8 mouse cellular contexts compared by ENCODE assay signal in the genomic region with DNA sequence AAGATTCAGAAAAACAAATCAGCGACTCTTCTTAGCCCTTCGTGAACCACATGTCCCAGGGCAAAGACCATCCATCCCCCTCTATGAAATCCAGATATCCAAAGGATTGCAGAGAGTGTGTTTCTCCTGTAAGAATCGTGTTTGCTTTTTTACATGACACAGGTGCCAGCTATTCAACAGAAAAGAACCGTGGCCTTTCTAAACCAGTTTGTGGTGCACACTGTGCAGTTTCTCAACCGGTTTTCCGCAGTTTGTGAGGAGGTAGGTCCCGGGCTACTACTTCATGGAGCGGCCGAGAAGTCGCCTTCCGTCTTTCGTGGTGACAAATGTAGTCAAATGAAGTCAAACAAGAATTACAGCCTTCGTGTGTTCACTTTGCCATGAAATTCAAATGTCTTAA. TPM values are rescaled to one million over a fixed set of nuclear protein-coding genes. Genes with fewer than 3 reads are reported as not detected.
DNase-seq lines count a peak whose midpoint lies in the region; ATAC-seq and TF ChIP-seq lines count a peak whose summit lies in the region.

No protein-coding gene starts in this region.

- H3K36me3 ChIP-seq in CH12.LX (replicated peaks in 1 of 2; ENCODE audit: control insufficient read depth in 1 of 2, insufficient read depth in 1 of 2, low read length in 1 of 2): peaks cover 11 to 34% of the 10 kb centered on the region in 2 experiments
- H3K36me3 ChIP-seq in forebrain, embryonic 14.5 days (ENCODE audit: control insufficient read depth, insufficient read depth, low read length): peaks cover 4% of the 10 kb centered on the region
- H3K36me3 ChIP-seq in liver, embryonic 15.5 days (replicated peaks): 0 out of 2 replicates have a peak, but pooled peaks cover 6% of the 10 kb centered on the region

- peak overlapping the region; percentile 92; the same call in 1 of the 2 replicates for H3K27ac ChIP-seq in gastrocnemius, adult 2 months
- H3K27ac ChIP-seq in CH12.LX (ENCODE audit: insufficient read depth, low read depth): peak overlapping the region; percentile 23; the same call in 1 of the 2 replicates
- H3K27ac ChIP-seq in forebrain, embryonic 14.5 days (ENCODE audit: low read depth, low read length): no peak overlapping the region
- H3K27ac ChIP-seq in liver, embryonic 15.5 days (replicated peaks): no peak overlapping the region

- no peak for TF ChIP-seq RAD21 in CH12.LX (IDR thresholded peaks at IDR 0.05; ENCODE audit: low read depth, low read length)

- H3K9me3 ChIP-seq in CH12.LX (replicated peaks; ENCODE audit: low read length): no peaks in the 10 kb centered on the region
- H3K9me3 ChIP-seq in forebrain, embryonic 14.5 days (replicated peaks; ENCODE audit: control insufficient read depth, low read length): no peaks in the 10 kb centered on the region
- no peaks in the 10 kb centered on the region for H3K9me3 ChIP-seq in liver, embryonic 15.5 days (replicated peaks)

- no peak for DNase-seq in gastrocnemius, adult 2 months
- DNase-seq in gastrocnemius, postnatal 14 days: no peak
- DNase-seq in CH12.LX (ENCODE audit: extremely low read depth): peak; percentile 37
- no peak for DNase-seq in forebrain, embryonic 14.5 days (ENCODE audit: low spot score)
- no peak for DNase-seq in c-Kit-positive CD71-positive TER-119-positive erythroid progenitor cells, embryonic 14.5 days (ENCODE audit: low spot score)
- DNase-seq in embryo, embryonic 9.5 days (ENCODE audit: extremely low spot score): no peak
- DNase-seq in spleen, postnatal 36 days (ENCODE audit: low spot score in 2 of 2): no peak

- in situ Hi-C loops in CH12.LX (cut with MboI; ENCODE audit: low pct_ligation_motif_present, low pct_unique_long_range_greater_than_20kb, low sequenced_read_pairs): no loop called here

- TF ChIP-seq CTCF in gastrocnemius, adult 2 months (IDR thresholded peaks at IDR 0.05): no peak
- no peak for TF ChIP-seq CTCF in CH12.LX (conservative IDR thresholded peaks at IDR 0.05 in 1 of 2, IDR thresholded peaks at IDR 0.05 in 1 of 2; ENCODE audit: low read depth in 2 of 2, low read length in 2 of 2)

- no peak; the same call in 1 of the 2 replicates for TF ChIP-seq POLR2A in CH12.LX (IDR thresholded peaks at IDR 0.05; ENCODE audit: low read depth, low read length)

- dilution Hi-C loops in CH12.LX (cut with MboI; ENCODE audit: extremely low pct_ligation_motif_present, extremely low pct_unique_long_range_greater_than_20kb, low sequenced_read_pairs): no loop called here

- H3K9ac ChIP-seq in CH12.LX (ENCODE audit: insufficient read depth, low read depth): peak overlapping the region; percentile 87
- peak overlapping the region; percentile 78 for H3K9ac ChIP-seq in forebrain, embryonic 14.5 days (ENCODE audit: low read length)
- H3K9ac ChIP-seq in liver, embryonic 15.5 days: peak overlapping the region; percentile 74; the same call in 1 of the 2 replicates

- H3K79me2 ChIP-seq in CH12.LX (replicated peaks; ENCODE audit: control insufficient read depth, extremely low read depth, insufficient read depth, poor library complexity, severe bottlenecking): 0 out of 2 replicates have a peak, but pooled peaks cover 3% of the 10 kb centered on the region

- ATAC-seq in forebrain, embryonic 14.5 days: no peak
- ATAC-seq in liver, embryonic 15.5 days (ENCODE audit: insufficient read depth): no peak

- no peak for TF ChIP-seq EP300 in CH12.LX (IDR thresholded peaks at IDR 0.05; ENCODE audit: low read length)

- peaks cover 2 to 17% of the 10 kb centered on the region in 2 experiments; a peak in 2 of 4 replicates for H3K4me1 ChIP-seq in CH12.LX (ENCODE audit: control insufficient read depth in 1 of 2, insufficient read depth in 2 of 2)
- H3K4me1 ChIP-seq in forebrain, embryonic 14.5 days (ENCODE audit: control insufficient read depth, insufficient read depth, low read length): no peaks in the 10 kb centered on the region
- peaks cover 17% of the 10 kb centered on the region for H3K4me1 ChIP-seq in liver, embryonic 15.5 days (replicated peaks)

- intact Hi-C loops in gastrocnemius, adult 2 months (cut with DNase I): loop anchor here (10.0 kb wide), 1 partner anchor 103 kb away; no protein-coding TSS in a partner anchor
- intact Hi-C loops in gastrocnemius, postnatal 14 days (cut with DNase I; ENCODE audit: low total_unique reads): no loop called here

- H3K4me2 ChIP-seq in CH12.LX (ENCODE audit: insufficient read depth, low read depth, poor library complexity, severe bottlenecking): peak overlapping the region; percentile 48
- H3K4me2 ChIP-seq in forebrain, embryonic 14.5 days (ENCODE audit: low read length): peak overlapping the region; percentile 63
- peak overlapping the region; percentile 87 for H3K4me2 ChIP-seq in liver, embryonic 15.5 days

- peak overlapping the region; percentile 91 for H3K4me3 ChIP-seq in gastrocnemius, adult 2 months
- peak overlapping the region; percentile 78 to 84 (median 80) for H3K4me3 ChIP-seq in CH12.LX (replicated peaks in 1 of 3; ENCODE audit: low read depth in 2 of 3, low read length in 2 of 3, poor library complexity in 1 of 3)
- H3K4me3 ChIP-seq in forebrain, embryonic 14.5 days (ENCODE audit: low read depth, low read length): peak overlapping the region; percentile 47
- H3K4me3 ChIP-seq in liver, embryonic 15.5 days (replicated peaks): peak overlapping the region; percentile 81

- no peaks in the 10 kb centered on the region for H3K27me3 ChIP-seq in CH12.LX (replicated peaks)
- H3K27me3 ChIP-seq in forebrain, embryonic 14.5 days (replicated peaks; ENCODE audit: control insufficient read depth, insufficient read depth, low read length): no peaks in the 10 kb centered on the region
- H3K27me3 ChIP-seq in liver, embryonic 15.5 days: no peaks in the 10 kb centered on the region

- 81% methylated on average over 13 of the region's 13 CpGs for WGBS in forebrain, embryonic 14.5 days
- 60% methylated on average over 13 of the region's 13 CpGs for WGBS in liver, embryonic 15.5 days (ENCODE audit: insufficient replicate concordance)

TF ChIP-seq in CH12.LX, 34 proteins besides CTCF, POLR2A, EP300 and RAD21 (continues in another document):
- no peak for TF ChIP-seq NRF1 (IDR thresholded peaks at IDR 0.05; ENCODE audit: low read depth, low read length)
- TF ChIP-seq JUND (conservative IDR thresholded peaks at IDR 0.05; ENCODE audit: low read depth, low read length): no peak
- no peak for TF ChIP-seq ELF1 (IDR thresholded peaks at IDR 0.05; ENCODE audit: low read depth, low read length)
- TF ChIP-seq IRF4 (IDR thresholded peaks at IDR 0.05; ENCODE audit: low read depth, low read length): no peak
- TF ChIP-seq ZC3H11A (IDR thresholded peaks at IDR 0.05; ENCODE audit: low read depth, low read length): no peak
- TF ChIP-seq USF1 (IDR thresholded peaks at IDR 0.05; ENCODE audit: low read depth, low read length): no peak
- no peak for TF ChIP-seq ZMIZ1 (IDR thresholded peaks at IDR 0.05; ENCODE audit: low read depth, low read length)
- no peak for TF ChIP-seq PAX5 (IDR thresholded peaks at IDR 0.05; ENCODE audit: low read length)
- peak; percentile 54 for TF ChIP-seq MAX (IDR thresholded peaks at IDR 0.05; ENCODE audit: low read length)
- no peak for TF ChIP-seq HCFC1 (IDR thresholded peaks at IDR 0.05; ENCODE audit: low read depth, low read length)
- no peak for TF ChIP-seq E2F4 (IDR thresholded peaks at IDR 0.05; ENCODE audit: insufficient replicate concordance, low read depth, low read length)
- no peak for TF ChIP-seq KAT2A (IDR thresholded peaks at IDR 0.05; ENCODE audit: insufficient replicate concordance, low read length)
- 0 out of 2 replicates have a peak, but pooled peaks have one; percentile 13 for TF ChIP-seq MEF2A (IDR thresholded peaks at IDR 0.05; ENCODE audit: borderline replicate concordance, low read depth, low read length)
- TF ChIP-seq JUN (IDR thresholded peaks at IDR 0.05; ENCODE audit: insufficient read depth, low read depth, low read length): no peak
- 0 out of 2 replicates have a peak, but pooled peaks have one; percentile 51 for TF ChIP-seq MYC (IDR thresholded peaks at IDR 0.05; ENCODE audit: low read depth, low read length)
- peak; percentile 53; the same call in 1 of the 2 replicates for TF ChIP-seq SIN3A (IDR thresholded peaks at IDR 0.05; ENCODE audit: low read length)
- TF ChIP-seq POLR2AphosphoS2 (IDR thresholded peaks at IDR 0.05; ENCODE audit: low read depth, low read length): no peak
- 0 out of 2 replicates have a peak, but pooled peaks have one; percentile 14 for TF ChIP-seq NELFE (IDR thresholded peaks at IDR 0.05; ENCODE audit: low read depth, low read length)
- TF ChIP-seq TCF12 (IDR thresholded peaks at IDR 0.05; ENCODE audit: low read depth, low read length): no peak
- TF ChIP-seq USF2 (conservative IDR thresholded peaks at IDR 0.05; ENCODE audit: low read depth, low read length): no peak
- 0 out of 2 replicates have a peak, but pooled peaks have one; percentile 18 for TF ChIP-seq MXI1 (IDR thresholded peaks at IDR 0.05; ENCODE audit: low read depth, low read length)

RNA-seq across cellular contexts. Expression of gene Washc3, which starts 0.8 kb away (rescaled TPM):
- 10 to 100 TPM; 25.3 to 32.3 TPM for total RNA-seq in gastrocnemius, adult 2 months (2021)
- 10 to 100 TPM; 29.1 to 33.3 TPM for total RNA-seq in gastrocnemius, postnatal 14 days (2021)
- 59.3 and 65.4 TPM in 2 replicates for total RNA-seq in CH12.LX (2012; rRNA removed)
- 129 and 134 TPM in 2 replicates for total RNA-seq in CH12.LX (2014; rRNA removed)
- polyA plus RNA-seq in CH12.LX (2012; ENCODE audit: insufficient read length, low read depth): 67.8 and 71.8 TPM in 2 replicates
- polyA plus RNA-seq in forebrain, embryonic 14.5 days (2014; fragmentation: Nextera tagmentation; extraction: Ambion mirVana): 40.7 and 54.5 TPM in 2 replicates
- polyA plus RNA-seq in liver, embryonic 15.5 days (2015; fragmentation: Nextera tagmentation; extraction: Ambion mirVana): 24.6 and 25.6 TPM in 2 replicates

RNA-seq across cellular contexts. Expression of gene Nup37, which starts 54.9 kb away (rescaled TPM):
- total RNA-seq in gastrocnemius, adult 2 months (2021): 1 to 10 TPM; 5.3 to 6.9 TPM
- 1 to 10 TPM; 4.5 to 5.4 TPM for total RNA-seq in gastrocnemius, postnatal 14 days (2021)
- 59.2 and 71.1 TPM in 2 replicates for total RNA-seq in CH12.LX (2012; rRNA removed)
- 222 and 243 TPM in 2 replicates for total RNA-seq in CH12.LX (2014; rRNA removed)
- 76.3 and 82.4 TPM in 2 replicates for polyA plus RNA-seq in CH12.LX (2012; ENCODE audit: insufficient read length, low read depth)
- 47.6 and 57.7 TPM in 2 replicates for polyA plus RNA-seq in forebrain, embryonic 14.5 days (2014; fragmentation: Nextera tagmentation; extraction: Ambion mirVana)
- polyA plus RNA-seq in liver, embryonic 15.5 days (2015; fragmentation: Nextera tagmentation; extraction: Ambion mirVana): 27.7 and 30.7 TPM in 2 replicates

RNA-seq across cellular contexts. Expression of gene Parpbp, which starts 54.9 kb away (rescaled TPM):
- not detected for total RNA-seq in gastrocnemius, adult 2 months (2021)
- total RNA-seq in gastrocnemius, postnatal 14 days (2021): under 1 TPM; 0.74 to 0.91 TPM
- 19.8 and 23.2 TPM in 2 replicates for total RNA-seq in CH12.LX (2012; rRNA removed)
- 35.0 and 44.6 TPM in 2 replicates for total RNA-seq in CH12.LX (2014; rRNA removed)
- 16.9 and 19.5 TPM in 2 replicates for polyA plus RNA-seq in CH12.LX (2012; ENCODE audit: insufficient read length, low read depth)
- 5.9 and 6.5 TPM in 2 replicates for polyA plus RNA-seq in forebrain, embryonic 14.5 days (2014; fragmentation: Nextera tagmentation; extraction: Ambion mirVana)
- polyA plus RNA-seq in liver, embryonic 15.5 days (2015; fragmentation: Nextera tagmentation; extraction: Ambion mirVana): 12.3 and 12.8 TPM in 2 replicates

Comparison
In these comparisons a context has a peak if more than half of its experiments do, and no peak if none do; other contexts are left out.
1. H3K27ac ChIP-seq: peak in gastrocnemius, adult 2 months (single experiment) and CH12.LX (single experiment); none in forebrain, embryonic 14.5 days (single experiment) and liver, embryonic 15.5 days (single experiment).
2. RNA of gene Nup37, which starts 54.9 kb away (total RNA-seq): 59.2 to 243 TPM in CH12.LX; 5.3 to 6.9 TPM in gastrocnemius, adult 2 months and 4.5 to 5.4 TPM in gastrocnemius, postnatal 14 days; every median in the first group is over 4 times any median in the second.
3. RNA of gene Parpbp, which starts 54.9 kb away (total RNA-seq): 19.8 to 44.6 TPM in CH12.LX; 0.74 to 0.91 TPM in gastrocnemius, postnatal 14 days and not detected in gastrocnemius, adult 2 months; every median in the first group is over 10 times any median in the second.
4. Peak in every context shown above with its lines, with median percentiles within 50 percentile points of each other: H3K4me3 ChIP-seq, H3K4me2 ChIP-seq and H3K9ac ChIP-seq.